Mouse (Mus musculus) liver, embryonic 11.5 days (tissue): Measurements from ENCODE around the gene Olfr725. TPM values are rescaled to one million over a fixed set of nuclear protein-coding genes. Genes with fewer than 3 reads are reported as not detected.

ENCODE experiments used
- polyA plus RNA-seq: library from polyadenylated mRNA; unstranded; fragments of >200 nt; fragmentation: Nextera tagmentation; extraction: Ambion mirVana; gene quantifications from 2 replicates; pipeline ENCODE4 v1.2.1, GENCODE M21; 2014

Gene Olfr725
- polyA plus RNA-seq, 1 experiment from 2014 or later: not detected

Other genes with a start within 250 kb of the Olfr725 start
- not detected in 2 replicates for gene Olfr722, start 138.4 kb downstream of the Olfr725 start, polyA plus RNA-seq
- gene Olfr723, start 108.6 kb downstream of the Olfr725 start, polyA plus RNA-seq: not detected in 2 replicates
- not detected in 2 replicates for gene Olfr724, start 77.1 kb downstream of the Olfr725 start, polyA plus RNA-seq
- gene Olfr726, start 50.6 kb upstream of the Olfr725 start, polyA plus RNA-seq: not detected in 2 replicates
- gene Olfr727, start 82.8 kb upstream of the Olfr725 start, polyA plus RNA-seq: not detected in 2 replicates
- gene Olfr728, start 102.3 kb upstream of the Olfr725 start, polyA plus RNA-seq: not detected in 2 replicates
- gene Olfr729, start 112.5 kb upstream of the Olfr725 start, polyA plus RNA-seq: not detected in 2 replicates
- gene Olfr730, start 147.8 kb upstream of the Olfr725 start, polyA plus RNA-seq: not detected in 2 replicates
- gene Olfr731, start 201.5 kb upstream of the Olfr725 start, polyA plus RNA-seq: not detected in 2 replicates
- gene Olfr732, start 243.8 kb upstream of the Olfr725 start, polyA plus RNA-seq: not detected in 2 replicates